Comparison of ENCODE assay signal across 28 mouse cellular contexts in the genomic region with DNA sequence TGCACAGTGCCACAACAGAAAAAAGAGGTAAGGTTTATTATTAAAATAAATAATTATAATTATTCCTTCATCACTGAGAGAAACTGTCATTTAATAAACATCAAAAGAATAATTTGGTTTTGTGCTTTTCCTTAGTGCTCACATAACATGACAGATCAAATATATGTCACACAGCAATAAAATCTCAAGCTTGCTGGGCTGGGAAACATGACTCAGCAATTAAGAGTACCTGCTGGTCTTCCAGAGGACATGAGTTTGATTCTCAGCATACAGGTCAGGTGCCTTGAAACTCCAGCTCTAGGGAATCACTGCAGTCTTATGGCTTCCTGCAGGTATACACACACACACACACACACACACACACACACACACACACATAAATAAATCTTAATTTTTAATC.
"Had no signal": no experiment of that assay in that cellular context is flagged by ENCODE, and none has a peak within 500 bp of the region (broad histone marks: within the 10 kb centered on the region; RNA-seq: fewer than 3 reads in every experiment).

No protein-coding gene starts in this region.

- H3K9ac ChIP-seq: embryonic facial prominence, embryonic 12.5 days; embryonic facial prominence, embryonic 13.5 days; embryonic facial prominence, embryonic 15.5 days; forebrain, embryonic 12.5 days; forebrain, embryonic 13.5 days; forebrain, embryonic 15.5 days; forebrain, postnatal 0 days had no signal

- H3K4me3 ChIP-seq: embryonic facial prominence, embryonic 10.5 days; embryonic facial prominence, embryonic 12.5 days; embryonic facial prominence, embryonic 13.5 days; embryonic facial prominence, embryonic 15.5 days; erythroblast, embryonic 14.5 days; forebrain, embryonic 10.5 days; forebrain, embryonic 12.5 days; forebrain, embryonic 13.5 days; forebrain, embryonic 15.5 days; gastrocnemius, adult 2 months; heart, adult 2 months had no signal

- ATAC-seq: forebrain, embryonic 13.5 days; forebrain, embryonic 14.5 days; forebrain, embryonic 15.5 days; forebrain, embryonic 16.5 days; forebrain, postnatal 0 days had no signal

- H3K9me3 ChIP-seq: embryonic facial prominence, embryonic 10.5 days; embryonic facial prominence, embryonic 12.5 days; embryonic facial prominence, embryonic 13.5 days; embryonic facial prominence, embryonic 15.5 days; forebrain, embryonic 10.5 days; forebrain, embryonic 12.5 days; forebrain, embryonic 13.5 days; forebrain, embryonic 15.5 days had no signal

- H3K4me1 ChIP-seq: embryonic facial prominence, embryonic 10.5 days; embryonic facial prominence, embryonic 12.5 days; embryonic facial prominence, embryonic 13.5 days; embryonic facial prominence, embryonic 15.5 days; forebrain, embryonic 10.5 days had no signal

- H3K4me2 ChIP-seq: embryonic facial prominence, embryonic 12.5 days; embryonic facial prominence, embryonic 13.5 days; embryonic facial prominence, embryonic 15.5 days; forebrain, embryonic 12.5 days; forebrain, embryonic 13.5 days; forebrain, embryonic 15.5 days had no signal

- DNase-seq: cerebellum, adult 8-10 months; cerebellum, adult 9-10 months; cerebellum, adult 9-11 months; cerebellum, postnatal 10 days; cerebellum, postnatal 14 days; cerebellum, postnatal 25 days; cerebellum, postnatal 36 days; embryo, embryonic 11 days; forebrain, postnatal 0 days; gastrocnemius, adult 2 months; gastrocnemius, postnatal 10 days; gastrocnemius, postnatal 14 days; gastrocnemius, postnatal 25 days; gastrocnemius, postnatal 36 days; heart, adult 11 months; heart, adult 18-20 months; heart, adult 2 months had no signal

- H3K27me3 ChIP-seq: embryonic facial prominence, embryonic 12.5 days; embryonic facial prominence, embryonic 13.5 days; embryonic facial prominence, embryonic 15.5 days; forebrain, embryonic 12.5 days; forebrain, embryonic 13.5 days; forebrain, embryonic 15.5 days had no signal

- H3K36me3 ChIP-seq: embryonic facial prominence, embryonic 10.5 days; embryonic facial prominence, embryonic 12.5 days; embryonic facial prominence, embryonic 13.5 days; embryonic facial prominence, embryonic 15.5 days; forebrain, embryonic 10.5 days; forebrain, embryonic 12.5 days; forebrain, embryonic 15.5 days had no signal

- H3K27ac ChIP-seq: embryonic facial prominence, embryonic 10.5 days; embryonic facial prominence, embryonic 12.5 days; embryonic facial prominence, embryonic 13.5 days; embryonic facial prominence, embryonic 15.5 days; forebrain, embryonic 10.5 days; forebrain, embryonic 12.5 days; forebrain, embryonic 13.5 days; forebrain, embryonic 15.5 days; gastrocnemius, adult 2 months; heart, adult 2 months had no signal
